18 mouse cellular contexts compared by ENCODE assay signal in the genomic region with DNA sequence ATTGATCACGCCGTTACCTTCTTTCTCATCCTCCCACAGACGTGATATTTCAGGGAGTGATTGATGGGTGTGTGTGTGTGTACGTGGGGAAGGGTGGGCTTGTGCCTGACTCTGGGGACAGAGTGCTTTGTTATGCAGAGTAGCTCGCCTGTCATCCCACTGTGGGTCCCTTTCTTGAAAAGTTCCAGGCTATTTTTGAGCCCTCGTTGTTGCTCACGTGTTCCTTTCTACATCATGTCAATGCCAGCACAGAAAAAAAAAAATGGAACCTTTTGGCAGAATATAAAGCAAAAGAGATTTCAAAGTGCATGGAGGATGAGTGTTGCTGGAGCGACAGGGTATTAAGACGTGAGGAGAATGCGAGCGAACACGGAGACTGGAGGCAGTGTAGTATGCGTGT.
DNase-seq lines count a peak whose midpoint lies in the region; ATAC-seq and TF ChIP-seq lines count a peak whose summit lies in the region.
"Had no signal": no experiment of that assay in that cellular context is flagged by ENCODE, and none has a peak within 500 bp of the region (broad histone marks: within the 10 kb centered on the region; RNA-seq: fewer than 3 reads in every experiment).

No protein-coding gene starts in this region.

- WGBS in forebrain, embryonic 12.5 days = 51% methylated on average over 13 of the region's 13 CpGs
- WGBS in forebrain, embryonic 10.5 days = 80% methylated on average over 13 of the region's 13 CpGs
- WGBS in hindbrain, postnatal 0 days = 26% methylated on average over 13 of the region's 13 CpGs
- WGBS in limb, embryonic 10.5 days = 82% methylated on average over 13 of the region's 13 CpGs

- no peak overlapping the region for H3K9ac ChIP-seq in forebrain, embryonic 12.5 days
- no peak overlapping the region for H3K9ac ChIP-seq in hindbrain, postnatal 0 days (replicated peaks; ENCODE audit: low read length)
- H3K9ac ChIP-seq: neural tube, embryonic 13.5 days had no signal

- H3K9me3 ChIP-seq in forebrain, embryonic 12.5 days = no peaks in the 10 kb centered on the region
- no peaks in the 10 kb centered on the region for H3K9me3 ChIP-seq in forebrain, embryonic 10.5 days
- H3K9me3 ChIP-seq in hindbrain, postnatal 0 days (ENCODE audit: low read length) = no peaks in the 10 kb centered on the region
- no peaks in the 10 kb centered on the region for H3K9me3 ChIP-seq in limb, embryonic 10.5 days (replicated peaks)
- H3K9me3 ChIP-seq: neural tube, embryonic 13.5 days had no signal

- ATAC-seq in forebrain, embryonic 12.5 days (ENCODE audit: low FRiP score) = 0 out of 2 replicates have a peak, but pooled peaks have one; percentile 18
- 0 out of 2 replicates have a peak, but pooled peaks have one; percentile 22 for ATAC-seq in hindbrain, postnatal 0 days
- ATAC-seq: CD4-positive, CD25-positive, alpha-beta regulatory T cell, adult 4 months; inflammation-experienced regulatory T-cells, adult 6 months had no signal

- no peak overlapping the region for H3K4me3 ChIP-seq in forebrain, embryonic 12.5 days (replicated peaks)
- no peak overlapping the region for H3K4me3 ChIP-seq in forebrain, embryonic 10.5 days
- H3K4me3 ChIP-seq in hindbrain, postnatal 0 days (ENCODE audit: low read length) = no peak overlapping the region
- H3K4me3 ChIP-seq in limb, embryonic 10.5 days = no peak overlapping the region
- H3K4me3 ChIP-seq: neural tube, embryonic 13.5 days had no signal

- DNase-seq in forebrain, embryonic 10.5 days (ENCODE audit: extremely low spot score, low spot score) = no peak
- peak; percentile 35 for DNase-seq in right cerebral cortex, adult 18-20 months
- no peak for DNase-seq in right cerebral cortex, postnatal 4 days
- peak; percentile 50 for DNase-seq in hindbrain, postnatal 0 days (ENCODE audit: low spot score)
- DNase-seq in limb, embryonic 10.5 days (ENCODE audit: low spot score) = no peak
- DNase-seq in right cerebral cortex, adult 2 months (ENCODE audit: low spot score in 2 of 2) = no peak
- DNase-seq in kidney, adult 11 months = no peak
- DNase-seq: cerebellum, postnatal 25 days; gastrocnemius, postnatal 25 days; lung, adult 2 months; thymus, postnatal 36 days had no signal

- no peak for TF ChIP-seq CTCF in hindbrain, postnatal 0 days (IDR thresholded peaks at IDR 0.05; ENCODE audit: low read depth)

- no peaks in the 10 kb centered on the region for H3K36me3 ChIP-seq in forebrain, embryonic 12.5 days (replicated peaks)
- H3K36me3 ChIP-seq in forebrain, embryonic 10.5 days (replicated peaks) = no peaks in the 10 kb centered on the region
- no peaks in the 10 kb centered on the region for H3K36me3 ChIP-seq in hindbrain, postnatal 0 days (ENCODE audit: insufficient read depth, low read length)
- no peaks in the 10 kb centered on the region for H3K36me3 ChIP-seq in limb, embryonic 10.5 days
- H3K36me3 ChIP-seq: neural tube, embryonic 13.5 days had no signal

- peaks cover 6% of the 10 kb centered on the region; the same call in 1 of the 2 replicates for H3K27me3 ChIP-seq in forebrain, embryonic 12.5 days
- H3K27me3 ChIP-seq in forebrain, embryonic 10.5 days (ENCODE audit: poor library complexity, severe bottlenecking) = peaks cover 5% of the 10 kb centered on the region; the same call in 1 of the 2 replicates
- H3K27me3 ChIP-seq in hindbrain, postnatal 0 days (ENCODE audit: insufficient read depth, low read length) = no peaks in the 10 kb centered on the region
- no peaks in the 10 kb centered on the region for H3K27me3 ChIP-seq in limb, embryonic 10.5 days (ENCODE audit: low read depth, poor library complexity, severe bottlenecking)
- H3K27me3 ChIP-seq: neural tube, embryonic 13.5 days had no signal

- no peak overlapping the region for H3K4me2 ChIP-seq in forebrain, embryonic 12.5 days
- no peak overlapping the region for H3K4me2 ChIP-seq in hindbrain, postnatal 0 days (ENCODE audit: low read depth, low read length)
- H3K4me2 ChIP-seq: liver, embryonic 11.5 days; neural tube, embryonic 13.5 days had no signal

- peaks cover 27% of the 10 kb centered on the region for H3K4me1 ChIP-seq in forebrain, embryonic 12.5 days
- H3K4me1 ChIP-seq in forebrain, embryonic 10.5 days = peaks cover 25% of the 10 kb centered on the region
- peaks cover 33% of the 10 kb centered on the region for H3K4me1 ChIP-seq in hindbrain, postnatal 0 days (ENCODE audit: insufficient read depth, low read length)
- peaks cover 15% of the 10 kb centered on the region for H3K4me1 ChIP-seq in limb, embryonic 10.5 days

- peak overlapping the region; percentile 25; the same call in 1 of the 2 replicates for H3K27ac ChIP-seq in forebrain, embryonic 12.5 days
- H3K27ac ChIP-seq in forebrain, embryonic 10.5 days = no peak overlapping the region
- peak overlapping the region; percentile 23; the same call in 1 of the 2 replicates for H3K27ac ChIP-seq in hindbrain, postnatal 0 days
- H3K27ac ChIP-seq in limb, embryonic 10.5 days = no peak overlapping the region
- H3K27ac ChIP-seq: kidney, postnatal 0 days; macrophage; neural tube, embryonic 13.5 days had no signal

Comparison
In these comparisons a context has a peak if more than half of its experiments do, and no peak if none do; other contexts are left out.
1. H3K27ac ChIP-seq: peak in forebrain, embryonic 12.5 days (single experiment) and hindbrain, postnatal 0 days (single experiment); none in forebrain, embryonic 10.5 days (single experiment) and limb, embryonic 10.5 days (single experiment).
2. DNase-seq: peak in right cerebral cortex, adult 18-20 months (single experiment) and hindbrain, postnatal 0 days (single experiment); none in forebrain, embryonic 10.5 days (single experiment), right cerebral cortex, postnatal 4 days (single experiment), limb, embryonic 10.5 days (single experiment), right cerebral cortex, adult 2 months (0 of 2) and kidney, adult 11 months (single experiment).